Mouse (Mus musculus): ENCODE measurements around the gene Tnni2.

DNA sequence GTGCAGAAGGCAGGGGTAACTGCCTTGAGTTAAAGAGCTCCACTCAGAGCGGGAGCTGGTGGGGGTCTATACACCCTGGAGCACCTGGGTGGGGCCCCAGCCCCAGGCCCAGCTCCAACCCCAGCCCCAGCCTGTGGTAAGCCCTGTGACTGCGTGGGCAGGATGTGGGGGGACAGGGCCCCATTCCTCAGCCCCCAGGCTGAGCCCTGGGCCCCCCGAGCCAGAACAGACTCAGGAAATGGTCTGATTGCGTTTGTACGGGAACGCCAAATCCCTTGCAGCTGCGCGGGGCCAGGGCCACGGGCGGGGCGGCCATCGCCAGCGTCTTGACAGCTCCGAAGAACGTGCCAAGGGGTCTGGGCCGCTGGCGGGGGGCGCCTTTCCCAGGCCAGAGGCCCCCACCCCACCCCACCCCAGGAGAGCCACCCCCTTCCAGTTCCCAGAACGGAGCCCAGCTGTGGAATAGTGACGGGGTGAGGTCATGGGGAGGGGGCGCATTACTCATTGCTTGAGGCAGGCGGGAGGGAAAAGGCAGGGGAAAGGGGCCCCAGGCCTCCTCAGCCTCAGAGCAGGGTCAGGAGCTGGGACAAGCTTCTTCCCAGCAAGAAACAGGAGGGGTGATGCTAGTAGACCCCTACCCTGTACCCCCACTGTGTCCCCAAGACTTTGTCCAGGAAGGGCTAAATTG, 40.1 kb downstream of the Tnni2 start:
- TF ChIP-seq CTCF (IDR thresholded peaks at IDR 0.05; ENCODE audit: insufficient read depth, low read length) (no peak), POLR2A (IDR thresholded peaks at IDR 0.05; ENCODE audit: borderline replicate concordance, extremely low read depth, low read depth, low read length) (no peak)

Data from lung, adult 2 months (tissue).